Mouse (Mus musculus) embryonic fibroblast, embryonic 13.5 days (primary cell): ENCODE measurements around the gene Slc35b4.

Source experiments
- CTCF ChIP-seq: IDR thresholded peaks from 2 replicates; pipeline ENCODE4 v1.5.1; 2011; ENCODE audit warnings: mild to moderate bottlenecking, control low read depth, low read length, moderate library complexity, borderline replicate concordance; ENCODE audit not compliant: insufficient read depth
- POLR2A ChIP-seq: IDR thresholded peaks from 2 replicates; pipeline ENCODE4 v1.6.1; 2011; ENCODE audit warnings: low read depth, mild to moderate bottlenecking, control low read depth, low read length, moderate library complexity

GRCm38 (mm10) chr6:34159998-34160815 lies 16.7 kb downstream of the Slc35b4 start:
- TF ChIP-seq CTCF (no peak), POLR2A (no peak)
